In genomic region chr13:81008864-81009766, GRCm38 (mm10) we compare ENCODE assay signal across 14 mouse cellular contexts.
DNase-seq lines count a peak whose midpoint lies in the region; ATAC-seq lines count a peak whose summit lies in the region.
"Had no signal": no experiment of that assay in that cellular context is flagged by ENCODE, and none has a peak within 500 bp of the region (broad histone marks: within the 10 kb centered on the region; RNA-seq: fewer than 3 reads in every experiment).

No protein-coding gene starts in this region.

- no peak overlapping the region for H3K9ac ChIP-seq in neural tube, embryonic 15.5 days (replicated peaks)
- H3K9ac ChIP-seq in kidney, embryonic 14.5 days (ENCODE audit: low read depth, low read length): no peak overlapping the region
- H3K9ac ChIP-seq in hindbrain, embryonic 12.5 days: no peak overlapping the region
- H3K9ac ChIP-seq: embryonic facial prominence, embryonic 13.5 days; forebrain, postnatal 0 days; lung, embryonic 15.5 days had no signal

- WGBS in neural tube, embryonic 15.5 days: 47% methylated on average over 5 of the region's 5 CpGs
- 17% methylated on average over 5 of the region's 5 CpGs for WGBS in kidney, embryonic 14.5 days
- WGBS in hindbrain, embryonic 12.5 days: 54% methylated on average over 5 of the region's 5 CpGs

- H3K4me1 ChIP-seq in neural tube, embryonic 15.5 days: no peaks in the 10 kb centered on the region
- H3K4me1 ChIP-seq in kidney, embryonic 14.5 days (ENCODE audit: control insufficient read depth, insufficient read depth, low read length): no peaks in the 10 kb centered on the region
- H3K4me1 ChIP-seq in hindbrain, embryonic 12.5 days: no peaks in the 10 kb centered on the region
- H3K4me1 ChIP-seq: embryonic facial prominence, embryonic 13.5 days; lung, embryonic 15.5 days had no signal

- peak; percentile 45 for ATAC-seq in neural tube, embryonic 15.5 days (ENCODE audit: low FRiP score)
- peak; percentile 69 for ATAC-seq in kidney, embryonic 14.5 days (ENCODE audit: low FRiP score, low TSS enrichment)
- no peak for ATAC-seq in hindbrain, embryonic 12.5 days (ENCODE audit: low FRiP score)
- ATAC-seq: activated CD4-positive, CD25-positive, alpha-beta regulatory T cell, adult 4 months; forebrain, postnatal 0 days had no signal

- no peaks in the 10 kb centered on the region for H3K27me3 ChIP-seq in neural tube, embryonic 15.5 days (replicated peaks)
- H3K27me3 ChIP-seq in kidney, embryonic 14.5 days (ENCODE audit: control insufficient read depth, insufficient read depth, low read length): no peaks in the 10 kb centered on the region
- H3K27me3 ChIP-seq in hindbrain, embryonic 12.5 days: no peaks in the 10 kb centered on the region
- H3K27me3 ChIP-seq: embryonic facial prominence, embryonic 13.5 days; lung, embryonic 15.5 days had no signal

- H3K4me2 ChIP-seq in neural tube, embryonic 15.5 days: no peak overlapping the region
- no peak overlapping the region for H3K4me2 ChIP-seq in kidney, embryonic 14.5 days (replicated peaks; ENCODE audit: low read depth, low read length)
- no peak overlapping the region for H3K4me2 ChIP-seq in hindbrain, embryonic 12.5 days (replicated peaks)
- H3K4me2 ChIP-seq: embryonic facial prominence, embryonic 13.5 days; lung, embryonic 15.5 days had no signal

- H3K4me3 ChIP-seq in neural tube, embryonic 15.5 days (replicated peaks): no peak overlapping the region
- H3K4me3 ChIP-seq in kidney, embryonic 14.5 days (ENCODE audit: low read length): no peak overlapping the region
- H3K4me3 ChIP-seq in hindbrain, embryonic 12.5 days: no peak overlapping the region
- H3K4me3 ChIP-seq: embryonic facial prominence, embryonic 13.5 days; heart, adult 2 months; lung, embryonic 15.5 days; myocyte had no signal

- H3K27ac ChIP-seq in neural tube, embryonic 15.5 days (replicated peaks): no peak overlapping the region
- no peak overlapping the region for H3K27ac ChIP-seq in kidney, embryonic 14.5 days (ENCODE audit: low read depth, low read length)
- no peak overlapping the region for H3K27ac ChIP-seq in hindbrain, embryonic 12.5 days
- H3K27ac ChIP-seq: embryonic facial prominence, embryonic 13.5 days; heart, adult 2 months; lung, embryonic 15.5 days had no signal

- no peak for DNase-seq in neural tube, embryonic 10.5 days (ENCODE audit: extremely low spot score, low spot score)
- peak; percentile 29 to 47 for DNase-seq in cerebellum, postnatal 14 days
- DNase-seq in urinary bladder, adult 2 months (ENCODE audit: low spot score): no peak
- no peak for DNase-seq in adrenal gland, postnatal 10 days
- DNase-seq in gastrocnemius, adult 18-20 months (ENCODE audit: low spot score): no peak
- DNase-seq: forebrain, postnatal 0 days; heart, adult 2 months had no signal

- no peaks in the 10 kb centered on the region for H3K36me3 ChIP-seq in neural tube, embryonic 15.5 days
- no peaks in the 10 kb centered on the region for H3K36me3 ChIP-seq in kidney, embryonic 14.5 days (ENCODE audit: control insufficient read depth, insufficient read depth, low read length)
- no peaks in the 10 kb centered on the region for H3K36me3 ChIP-seq in hindbrain, embryonic 12.5 days
- H3K36me3 ChIP-seq: embryonic facial prominence, embryonic 13.5 days; lung, embryonic 15.5 days had no signal

- H3K9me3 ChIP-seq in neural tube, embryonic 15.5 days (replicated peaks): no peaks in the 10 kb centered on the region
- H3K9me3 ChIP-seq in kidney, embryonic 14.5 days (ENCODE audit: control insufficient read depth, low read length): no peaks in the 10 kb centered on the region
- H3K9me3 ChIP-seq in hindbrain, embryonic 12.5 days (replicated peaks): no peaks in the 10 kb centered on the region
- H3K9me3 ChIP-seq: embryonic facial prominence, embryonic 13.5 days; lung, embryonic 15.5 days had no signal

Comparison
In these comparisons a context has a peak if more than half of its experiments do, and no peak if none do; other contexts are left out.
1. DNase-seq: peak in cerebellum, postnatal 14 days (2 of 2); none in neural tube, embryonic 10.5 days (single experiment), urinary bladder, adult 2 months (single experiment), adrenal gland, postnatal 10 days (single experiment) and gastrocnemius, adult 18-20 months (single experiment).